Mouse (Mus musculus) testis, postnatal 10 days (tissue): ENCODE data around the gene Fgf13.

Experiments
- DNase-seq: peaks from one replicate; pipeline ENCODE4 v3.0.0; 2021; ENCODE audit warnings: low spot score

Gene Fgf13

DNA sequence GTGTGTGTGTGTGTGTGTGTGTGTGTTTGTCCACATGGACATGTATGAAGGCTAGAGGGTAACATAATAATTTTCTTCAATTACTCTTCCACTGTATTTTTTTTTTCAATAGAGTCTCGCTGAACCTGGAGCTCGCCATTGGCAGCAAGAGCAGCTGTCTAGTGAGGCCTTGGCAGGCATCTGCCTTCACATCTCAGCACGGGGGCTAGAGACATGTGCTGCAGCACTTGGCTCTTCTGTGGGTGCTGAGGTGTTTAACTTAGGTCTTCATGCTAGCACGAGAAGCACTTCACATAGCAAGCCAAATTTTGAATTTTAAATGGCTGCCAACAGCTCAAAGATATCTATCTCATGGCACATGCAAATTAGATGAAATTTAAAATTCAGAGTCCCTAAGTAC, 380.9 kb downstream of the Fgf13 start:
- DNase-seq, result no peak

DNA sequence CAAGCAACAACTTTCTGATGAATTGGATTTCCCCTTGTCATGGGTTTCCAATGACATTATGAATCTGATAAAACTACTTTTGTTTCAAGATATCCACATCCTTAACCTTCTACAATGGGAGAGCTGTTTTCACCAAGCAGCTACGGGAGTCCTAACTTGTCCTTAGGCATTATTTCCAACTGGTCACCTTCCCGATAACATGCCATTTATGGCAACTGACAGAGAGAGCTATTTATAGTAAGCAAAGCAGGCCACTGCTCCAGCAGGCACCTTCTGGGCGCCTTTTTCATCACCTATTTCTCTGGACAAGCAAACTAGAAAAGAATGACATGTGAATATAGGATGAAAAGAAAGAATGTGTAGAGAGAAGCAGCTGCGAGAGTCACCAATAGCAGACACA, 385.5 kb downstream of the Fgf13 start:
- DNase-seq, result no peak

DNA sequence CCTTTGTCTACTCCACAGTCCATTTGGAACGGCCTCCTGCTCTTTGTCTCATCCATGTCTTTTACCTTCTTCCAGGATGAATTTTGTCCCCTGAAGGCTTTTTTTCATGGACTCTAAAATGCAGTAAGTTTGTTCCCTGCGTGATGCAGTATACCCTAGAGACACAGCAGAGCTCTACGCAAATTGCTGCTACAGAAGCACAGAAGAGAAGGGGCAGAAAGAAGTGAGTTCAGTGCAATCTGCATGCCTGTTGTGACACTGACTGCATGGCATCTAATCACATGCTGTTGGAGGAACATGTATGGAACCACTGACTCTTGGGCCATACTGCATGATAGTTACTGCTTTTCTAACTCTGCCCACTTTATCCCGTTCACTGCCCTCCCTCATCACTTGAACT, 388.2 kb downstream of the Fgf13 start:
- DNase-seq, result no peak

DNA sequence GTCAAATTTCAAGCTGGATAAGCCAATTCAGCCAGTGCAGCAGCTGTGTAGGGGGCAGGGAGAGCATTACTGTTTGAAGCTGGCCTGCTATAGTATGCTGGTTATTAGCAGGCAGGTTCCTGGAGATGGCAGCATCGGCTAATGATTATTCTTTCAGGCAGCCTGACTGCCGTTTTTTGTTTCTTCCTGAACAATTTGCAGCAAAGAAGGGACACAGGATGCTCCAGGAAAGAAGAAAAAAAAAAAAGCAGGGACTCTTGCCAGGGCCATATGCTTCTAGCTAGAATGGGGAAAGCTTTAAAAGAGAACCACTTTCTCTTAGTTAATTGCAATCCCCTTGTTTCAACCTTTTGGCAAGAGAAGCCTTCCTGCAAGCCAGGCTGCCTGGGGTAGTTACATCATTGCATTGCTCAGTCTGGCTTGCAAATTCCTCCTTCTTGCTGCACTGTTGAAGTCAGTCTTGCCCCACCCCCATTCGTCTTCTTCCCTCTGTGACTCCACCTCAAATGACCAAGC, 388.7 kb downstream of the Fgf13 start:
- DNase-seq, result no peak

DNA sequence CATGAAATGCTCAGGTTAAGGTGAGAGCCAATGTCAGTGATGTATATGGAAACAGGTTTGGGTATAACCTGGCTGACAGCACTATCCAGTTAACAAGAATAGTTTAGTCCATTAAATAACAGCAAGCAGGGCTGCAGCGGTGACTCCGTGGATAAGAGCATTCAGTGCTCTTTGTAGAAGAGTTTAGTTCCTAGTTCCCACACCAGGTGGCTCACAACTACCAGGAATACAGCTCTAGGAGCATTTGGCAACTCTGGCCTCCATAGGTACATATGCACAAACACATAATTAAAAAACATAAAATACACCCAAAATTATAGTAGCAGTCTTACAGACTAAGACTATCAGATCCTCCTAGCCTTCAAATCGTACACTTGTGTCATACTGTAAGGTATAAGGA, 390.2 kb downstream of the Fgf13 start:
- no peak for DNase-seq

DNA sequence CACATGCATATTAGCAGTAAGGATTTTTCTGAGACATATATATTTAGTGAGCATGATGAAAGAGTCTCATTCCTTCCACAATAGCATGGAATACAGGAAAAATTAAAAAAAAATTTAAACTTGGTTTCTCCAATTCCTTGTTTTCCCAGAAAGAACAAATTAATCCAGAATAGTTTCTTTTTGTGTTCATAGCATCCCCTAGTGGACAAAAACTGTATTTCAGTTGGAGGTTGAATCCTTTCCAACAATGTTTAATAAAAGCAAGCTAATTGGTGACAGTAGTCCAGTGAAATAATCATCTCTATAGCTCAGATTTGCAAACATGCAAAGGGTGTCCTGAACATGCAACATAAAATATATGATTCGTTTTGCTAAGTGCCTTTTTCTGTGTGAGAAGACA, 395.7 kb downstream of the Fgf13 start:
- no peak for DNase-seq

DNA sequence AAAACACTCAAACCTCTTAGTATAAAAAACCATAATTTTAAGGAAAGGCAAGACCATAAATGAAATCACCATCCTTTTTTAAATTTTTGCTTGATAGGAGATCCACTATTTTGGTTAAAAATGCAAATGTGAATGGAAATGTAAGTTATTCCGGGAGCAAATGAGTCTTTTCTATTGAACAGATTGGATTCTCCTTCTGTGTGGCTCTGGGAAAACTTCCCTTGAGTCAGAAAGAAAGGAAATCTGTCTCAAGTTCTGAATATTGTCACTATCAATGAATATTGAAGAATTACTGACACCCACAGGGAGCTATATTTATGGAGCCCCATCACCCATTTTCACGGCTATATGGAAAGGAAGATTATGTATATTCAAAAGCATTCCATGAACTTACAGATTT, 401.1 kb downstream of the Fgf13 start:
- no peak for DNase-seq

DNA sequence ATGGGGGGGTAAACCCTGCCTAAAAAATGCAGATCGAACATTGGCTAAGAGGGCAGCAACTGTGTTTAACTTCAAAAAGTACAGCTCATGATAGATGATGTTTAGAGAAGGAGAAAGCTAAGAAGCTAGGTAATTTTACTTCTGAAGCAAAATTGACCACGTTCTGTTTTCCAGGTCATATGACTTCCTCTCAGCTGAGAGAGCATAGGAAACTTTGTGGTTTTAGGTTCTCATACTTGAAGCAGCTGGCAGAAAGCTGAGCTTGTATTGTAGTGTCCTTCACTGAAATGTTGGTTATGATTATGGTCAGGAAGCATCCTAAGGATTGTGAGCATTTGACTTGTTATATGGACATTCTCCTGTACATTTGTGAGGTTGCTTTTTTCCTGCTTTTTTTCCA, 425.9 kb downstream of the Fgf13 start:
- DNase-seq, result no peak

DNA sequence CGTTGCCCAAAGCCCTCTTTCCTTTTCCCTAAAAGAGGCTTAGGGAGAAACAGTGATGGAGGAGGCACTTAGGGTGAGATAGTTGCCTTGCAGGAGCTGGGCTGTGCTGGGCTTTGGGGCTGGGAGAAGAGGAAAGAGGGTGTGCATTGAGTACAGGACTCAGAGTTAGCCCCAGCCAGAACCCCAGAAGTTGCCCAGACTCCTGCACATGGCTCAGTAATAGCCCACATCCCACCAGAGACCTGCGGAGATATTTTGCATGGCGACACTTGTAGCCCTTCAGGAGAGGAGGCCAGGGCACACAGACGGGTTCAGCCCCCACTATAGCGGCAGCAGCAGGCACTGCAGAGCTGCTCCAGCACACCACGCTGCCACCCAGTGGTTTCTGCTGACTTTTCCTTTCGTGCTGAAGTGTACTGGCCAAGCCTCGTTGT, 432.9 kb downstream of the Fgf13 start:
- peak; percentile 53 for DNase-seq

DNA sequence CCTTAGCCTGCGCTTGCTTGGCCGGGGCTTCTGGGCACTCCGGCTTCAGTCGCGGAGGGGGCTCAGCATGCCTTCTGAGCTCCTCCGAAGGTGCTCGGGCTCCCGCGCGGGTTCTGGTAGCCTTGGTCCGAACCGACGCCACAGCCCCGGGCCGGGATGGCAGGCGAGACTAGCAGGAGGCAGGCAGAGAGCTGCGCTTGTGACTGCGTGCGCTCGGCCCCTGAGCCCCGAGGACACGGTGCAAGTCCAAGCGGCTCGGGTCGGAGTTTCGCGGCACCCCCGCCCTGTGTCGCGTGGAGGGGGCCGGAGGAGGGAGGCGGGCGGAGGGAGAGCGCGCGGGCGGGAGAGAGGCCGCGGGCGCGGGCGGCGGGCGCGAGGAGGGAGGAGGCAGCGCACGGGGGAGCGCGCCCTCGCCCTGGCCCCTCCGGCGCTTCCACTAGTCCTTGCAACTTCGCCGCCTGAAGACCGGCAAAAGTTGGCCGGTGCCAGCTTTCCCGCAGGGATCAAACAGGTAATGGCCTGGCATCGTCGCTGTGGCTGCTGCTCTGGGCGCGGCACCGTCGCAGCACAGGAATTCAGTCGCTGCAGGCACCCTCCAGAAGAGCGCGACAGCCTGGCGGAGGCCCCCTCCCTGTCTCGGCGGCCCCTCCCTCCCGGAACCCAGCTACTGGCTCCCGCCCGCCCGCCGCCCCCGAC, 433.6 kb downstream of the Fgf13 start:
- peak; percentile 56 for DNase-seq

DNA sequence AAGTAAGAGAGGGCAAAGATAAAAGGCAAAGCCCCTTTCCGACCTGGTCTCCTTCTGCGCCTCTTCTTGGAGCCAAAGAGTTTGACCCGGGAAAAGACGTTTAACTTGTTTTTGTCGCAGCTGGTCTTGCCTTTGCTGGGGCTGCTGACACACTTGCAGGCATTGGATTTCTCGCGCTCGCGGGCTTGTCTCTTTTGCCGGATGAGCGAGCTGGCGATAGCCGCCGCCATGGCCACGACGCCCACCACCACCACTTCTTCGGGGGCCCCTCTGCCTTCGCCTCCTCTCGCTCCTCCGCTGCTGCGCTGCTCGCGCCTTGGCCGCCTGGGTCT, 434.1 kb downstream of the Fgf13 start:
- DNase-seq, result no peak

DNA sequence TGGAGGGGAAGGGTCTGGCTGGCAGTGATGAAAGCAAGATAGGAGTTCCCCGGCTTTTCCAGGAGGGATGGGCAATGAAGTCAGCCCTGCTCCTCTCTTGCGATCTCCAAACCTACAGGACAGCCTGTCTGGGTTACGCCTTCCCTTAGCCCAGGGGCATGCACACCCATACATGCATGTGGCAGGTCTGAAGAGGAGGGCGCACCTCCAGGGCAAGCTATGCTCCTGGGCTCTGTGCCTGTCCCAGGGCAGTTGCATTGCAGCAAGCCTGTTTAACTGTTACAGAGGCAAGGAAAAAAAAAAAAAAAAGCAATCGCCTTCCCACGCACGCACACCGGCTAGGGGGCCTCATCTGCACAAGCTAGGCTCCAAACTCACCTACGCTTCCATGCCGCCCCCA, 434.5 kb downstream of the Fgf13 start:
- peak; percentile 33 for DNase-seq

DNA sequence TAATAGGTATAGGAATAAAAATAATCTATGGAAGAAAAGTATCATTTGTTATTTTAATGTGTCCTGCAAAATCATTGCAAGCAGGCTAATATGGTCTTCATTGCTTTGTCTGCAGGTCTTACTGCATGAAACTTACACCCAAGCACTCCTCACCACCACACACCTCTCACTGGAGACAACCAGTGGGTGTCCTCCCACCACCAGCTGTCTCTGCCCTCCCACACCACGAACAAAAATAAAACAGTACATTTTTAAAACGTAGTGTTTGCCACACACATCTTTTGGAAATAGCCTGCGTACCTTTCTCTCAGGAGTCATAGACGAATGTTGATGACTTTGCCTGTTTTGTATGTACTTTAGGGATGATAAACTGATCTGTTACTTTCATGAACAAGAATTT, 441.2 kb downstream of the Fgf13 start:
- DNase-seq, result no peak

DNA sequence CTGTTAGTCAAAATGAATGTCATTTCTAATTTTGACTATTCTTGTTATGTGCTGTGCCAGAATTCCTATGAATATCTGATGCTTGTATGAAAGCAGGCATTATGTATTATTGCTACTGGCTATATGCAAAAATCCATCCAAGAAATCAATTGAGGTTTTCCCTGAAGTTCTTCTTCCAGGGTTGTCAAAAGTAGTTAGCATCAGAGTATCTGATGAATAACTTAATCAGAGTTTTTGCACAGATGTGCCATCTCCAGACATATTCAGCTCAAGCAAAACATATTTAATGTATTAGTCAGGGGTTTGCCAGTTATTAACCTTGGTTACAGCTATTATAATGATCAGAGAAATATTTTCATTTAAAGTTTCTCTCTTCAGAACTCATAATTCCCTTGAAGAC, 454.7 kb downstream of the Fgf13 start:
- no peak for DNase-seq

DNA sequence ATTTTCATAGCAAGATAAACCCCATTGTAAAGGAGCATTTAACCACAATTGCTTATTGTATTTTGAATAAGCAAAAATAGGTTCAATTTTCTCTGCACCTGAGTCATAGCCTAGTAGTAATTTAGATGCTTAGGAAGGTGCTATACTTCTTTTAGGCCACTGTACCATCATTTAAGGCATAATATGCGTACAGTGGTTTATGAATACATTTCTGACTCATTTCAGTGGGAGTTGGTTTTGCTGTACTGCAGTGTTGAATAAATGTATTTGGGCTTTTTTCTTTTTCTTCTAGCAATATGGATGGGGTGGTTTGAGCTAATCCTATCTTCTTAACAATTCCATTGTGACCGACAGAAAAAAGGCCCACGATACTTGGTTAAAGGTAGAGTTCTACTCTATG, 481.9 kb downstream of the Fgf13 start:
- DNase-seq, result no peak

DNA sequence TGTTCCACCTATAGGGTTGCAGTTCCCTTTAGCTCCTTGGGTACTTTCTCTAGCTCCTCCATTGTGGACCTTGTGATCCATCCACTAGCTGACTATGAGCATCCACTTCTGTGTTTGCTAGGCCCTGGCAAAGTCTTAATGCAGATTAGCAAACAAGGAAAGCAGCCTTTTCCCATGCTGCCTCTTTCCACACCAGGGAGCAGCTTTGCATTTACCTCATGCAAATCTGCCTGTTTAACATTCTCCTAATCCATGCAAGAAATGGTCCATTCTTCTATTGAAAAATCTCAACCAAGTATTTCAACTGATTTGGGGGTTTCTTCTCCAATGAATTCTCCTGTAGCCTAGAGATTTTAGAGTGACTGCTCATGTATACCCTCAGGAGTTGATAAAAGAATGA, 487.4 kb downstream of the Fgf13 start:
- no peak for DNase-seq

DNA sequence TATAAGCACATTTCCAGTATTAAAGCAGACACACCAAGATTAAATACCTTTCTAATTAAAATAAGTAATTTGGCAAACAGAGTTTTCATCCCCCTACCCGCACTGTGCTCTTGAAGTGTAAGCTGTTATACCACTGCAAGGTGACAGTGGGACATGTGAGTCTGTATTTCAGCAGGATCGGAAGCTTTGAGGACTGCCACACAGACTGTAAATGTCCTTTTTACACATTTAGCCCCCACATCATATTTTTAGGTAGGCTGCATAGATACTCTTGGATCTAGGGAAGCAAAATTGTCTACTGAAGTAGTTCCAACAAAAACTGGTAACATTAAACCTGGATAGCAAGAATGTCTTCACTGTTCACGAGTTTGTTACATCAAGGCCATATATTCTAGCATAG, 495.8 kb downstream of the Fgf13 start:
- DNase-seq, result no peak

DNA sequence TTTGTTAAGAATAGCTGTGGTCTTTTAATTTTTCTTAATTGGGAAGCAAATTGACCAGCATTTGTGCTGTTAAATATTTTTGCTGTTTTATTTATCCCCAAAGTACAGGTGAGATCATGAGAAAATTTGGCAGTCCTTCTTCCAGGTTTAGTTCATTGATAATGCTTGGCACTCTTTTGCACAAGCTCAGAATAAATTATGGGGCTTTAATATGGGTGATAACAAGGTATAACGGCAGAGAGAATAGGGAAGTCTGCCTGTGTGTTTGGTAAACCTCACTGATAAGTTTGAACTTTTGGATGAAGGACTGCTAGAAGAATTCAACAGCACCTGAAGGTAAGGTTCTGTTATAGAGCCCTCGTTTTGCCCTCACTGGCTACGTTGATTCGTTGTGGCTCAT, 504.7 kb downstream of the Fgf13 start:
- DNase-seq, result no peak

DNA sequence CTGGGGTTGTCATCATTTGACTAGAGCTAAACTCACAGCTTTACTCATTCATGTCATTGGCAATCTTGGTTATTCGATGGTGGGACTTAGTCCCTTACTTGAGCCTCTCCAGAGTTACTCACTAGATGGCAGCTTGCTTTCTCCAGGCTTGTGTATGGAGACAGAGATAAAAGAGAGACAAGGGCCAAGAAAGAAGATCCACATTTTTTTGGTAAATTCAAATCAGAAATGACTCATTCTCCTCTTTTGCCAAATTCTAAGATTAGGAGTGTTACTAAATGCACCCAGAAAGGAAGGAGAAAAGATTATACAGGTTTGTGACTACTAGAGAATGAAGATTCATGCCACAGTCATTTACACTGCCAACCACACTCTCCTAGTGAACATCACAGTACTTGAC, 532.9 kb downstream of the Fgf13 start:
- no peak for DNase-seq
